Mouse (Mus musculus) stomach, postnatal 0 days (tissue): Measurements from ENCODE around the gene Serpina3g.

Experiments
- CTCF ChIP-seq: IDR thresholded peaks from 2 replicates; pipeline ENCODE4 v1.5.1; 2016; ENCODE audit warnings: antibody characterized with exemption, low read depth, mild to moderate bottlenecking, moderate library complexity
- EP300 ChIP-seq: optimal IDR thresholded peaks from 2 replicates; pipeline ENCODE3; 2016; ENCODE audit warnings: antibody characterized with exemption

DNA sequence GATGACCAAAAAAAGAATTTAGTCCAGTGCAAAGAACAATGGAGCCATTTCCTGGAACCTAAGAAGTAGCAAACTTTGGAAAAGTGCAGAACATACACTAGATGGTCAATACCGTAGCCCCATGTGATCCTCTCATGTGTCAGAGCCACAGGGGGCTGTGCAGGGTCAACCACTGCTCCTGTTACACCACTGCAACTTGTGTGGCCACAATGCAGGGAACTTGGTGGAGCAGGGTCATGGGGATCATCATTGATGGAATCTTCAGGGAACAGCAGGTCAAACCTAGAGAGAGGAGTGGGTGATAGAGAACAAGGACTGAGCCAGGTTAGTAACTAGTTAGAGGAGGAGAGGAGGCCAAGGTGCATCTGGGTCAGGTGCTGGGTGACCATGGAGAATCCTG lies 14.4 kb upstream of the Serpina3g start:
- TF ChIP-seq EP300: no peak
- TF ChIP-seq CTCF: no peak
